Mouse (Mus musculus) heart, postnatal 0 days (tissue): ENCODE results near the gene Ss18l2. TPM values are rescaled to one million over a fixed set of nuclear protein-coding genes. Genes with fewer than 3 reads are reported as not detected.

Experiments used
- ATAC-seq: fragments of 200-750 bp; cut with Nextera tagmentation; 2 replicates; pipeline ENCODE4 v1.8.0; 2017; ENCODE audit warnings: low read depth, moderate number of reproducible peaks, moderate library complexity; ENCODE audit not compliant: insufficient read depth
- DNase-seq: peaks from one replicate; pipeline ENCODE4 v3.0.0-alpha.2; 2016; ENCODE audit warnings: low spot score
- H3K27ac ChIP-seq: fragments of 300-500 bp; sonication (generic); 2 replicates; pipeline ENCODE4 v1.5.1; 2014; ENCODE audit warnings: low read depth, mild to moderate bottlenecking
- H3K27me3 ChIP-seq: fragments of 300-500 bp; sonication (generic); 2 replicates; pipeline ENCODE4 v1.6.1; 2014; ENCODE audit warnings: low read length, mixed read lengths; ENCODE audit not compliant: control insufficient read depth, insufficient read depth
- H3K36me3 ChIP-seq: fragments of 300-500 bp; sonication (generic); replicated peaks from 2 replicates; pipeline ENCODE4 v1.6.1; 2014; ENCODE audit warnings: low read length, mixed read lengths; ENCODE audit not compliant: control insufficient read depth, insufficient read depth
- H3K4me1 ChIP-seq: fragments of 300-500 bp; sonication (generic); 2 replicates; pipeline ENCODE4 v1.6.1; 2014; ENCODE audit warnings: antibody characterized with exemption; ENCODE audit not compliant: control insufficient read depth, insufficient read depth
- H3K4me2 ChIP-seq: fragments of 300-500 bp; sonication (generic); 2 replicates; pipeline ENCODE4 v1.6.1; 2014; ENCODE audit warnings: low read depth, mild to moderate bottlenecking, low read length, moderate library complexity
- H3K4me3 ChIP-seq: fragments of 300-500 bp; sonication (generic); 2 replicates; pipeline ENCODE4 v1.5.1; 2014; ENCODE audit warnings: low read depth, low read length
- H3K9ac ChIP-seq: fragments of 300-500 bp; sonication (generic); replicated peaks from 2 replicates; pipeline ENCODE4 v1.6.1; 2014; ENCODE audit warnings: low read depth, low read length, mixed read lengths
- H3K9me3 ChIP-seq: fragments of 300-500 bp; sonication (generic); replicated peaks from 2 replicates; pipeline ENCODE4 v1.6.1; 2016; ENCODE audit warnings: low read length; ENCODE audit not compliant: control insufficient read depth
- CTCF ChIP-seq: IDR thresholded peaks from 2 replicates; pipeline ENCODE4 v1.5.1; 2016; ENCODE audit warnings: antibody characterized with exemption, control low read depth, low read depth
- EP300 ChIP-seq: IDR thresholded peaks from 2 replicates; pipeline ENCODE4 v1.6.1; 2016; ENCODE audit warnings: antibody characterized with exemption, low read depth
- WGBS: fragments of 180-500 bp; shearing (Covaris S2); extraction: QIAGEN DNeasy Blood & Tissue Kit; methylation state at CpG from one replicate; pipeline ENCODE4 v1.1.7; 2014; 5-methylcytosine and 5-hydroxymethylcytosine counted together
- polyA plus RNA-seq: library from polyadenylated mRNA; unstranded; fragments of >200 nt; fragmentation: Nextera tagmentation; extraction: Ambion mirVana; gene quantifications from 2 replicates; pipeline ENCODE4 v1.2.1, GENCODE M21; 2015
- total RNA-seq: library from RNA; depleted of rRNA; stranded (reverse); fragments of >200 nt; gene quantifications from 2 replicates; pipeline ENCODE4 v1.2.3, GENCODE M21; 2014; ENCODE audit warnings: low replicate concordance

Gene Ss18l2
- total and polyA plus RNA-seq, 2 experiments from 2014 or later = 136 to 379 TPM

GRCm38 (mm10) chr9:121669348-121669791 lies 40.8 kb upstream of the Ss18l2 start:
- TF ChIP-seq EP300 (no peak), CTCF (peak; percentile 84)
- peak; percentile 77 for ATAC-seq

GRCm38 (mm10) chr9:121671300-121671699 lies 38.8 kb upstream of the Ss18l2 start:
- Histone ChIP-seq H3K4me3 (no peak overlapping the region), H3K27me3 (peaks cover 37% of the 10 kb centered on the region), H3K4me1 (peaks cover 16% of the 10 kb centered on the region), H3K9me3 (no peaks in the 10 kb centered on the region), H3K4me2 (no peak overlapping the region), H3K9ac (no peak overlapping the region), H3K36me3 (no peaks in the 10 kb centered on the region), H3K27ac (no peak overlapping the region)
- ATAC-seq (0 out of 2 replicates have a peak, but pooled peaks have one; percentile 12), DNase-seq (peak; percentile 62)
- 38% methylated on average over 7 of the region's 7 CpGs for WGBS
- TF ChIP-seq CTCF (peak; percentile 67), EP300 (no peak)

More at GRCm38 (mm10) chr9:121669348-121669791, 40.8 kb upstream of the Ss18l2 start:
- Histone ChIP-seq H3K36me3 (no peaks in the 10 kb centered on the region), H3K4me3 (peak overlapping the region; percentile 34), H3K4me1 (peaks cover 16% of the 10 kb centered on the region), H3K9me3 (no peaks in the 10 kb centered on the region), H3K27ac (no peak overlapping the region), H3K4me2 (peak overlapping the region; percentile 56), H3K9ac (peak overlapping the region; percentile 6; the same call in 1 of the 2 replicates), H3K27me3 (peaks cover 48% of the 10 kb centered on the region)
- WGBS = 0% methylated on average over 28 of the region's 28 CpGs
- peak; percentile 60 for DNase-seq

GRCm38 (mm10) chr9:121672311-121672710 lies 37.8 kb upstream of the Ss18l2 start:
- H3K4me3 ChIP-seq = no peak overlapping the region
- H3K4me2 ChIP-seq = no peak overlapping the region
- ATAC-seq (peak; percentile 65), DNase-seq (peak; percentile 79)
- H3K27me3 ChIP-seq = peaks cover 29% of the 10 kb centered on the region
- 23% methylated on average over 5 of the region's 5 CpGs for WGBS
- no peaks in the 10 kb centered on the region for H3K36me3 ChIP-seq
- 0 out of 2 replicates have a peak overlapping the region, but pooled peaks have one; percentile 44 for H3K27ac ChIP-seq
- H3K4me1 ChIP-seq = peaks cover 16% of the 10 kb centered on the region
- H3K9ac ChIP-seq = no peak overlapping the region
- TF ChIP-seq EP300 (no peak), CTCF (no peak)
- H3K9me3 ChIP-seq = no peaks in the 10 kb centered on the region

- H3K4me2 ChIP-seq = no peak overlapping the region
- ATAC-seq (no peak), DNase-seq (no peak)
- H3K36me3 ChIP-seq = no peaks in the 10 kb centered on the region
- H3K27me3 ChIP-seq = peaks cover 15% of the 10 kb centered on the region
- WGBS = 89% methylated on average over 5 of the region's 5 CpGs
- TF ChIP-seq EP300 = no peak
- TF ChIP-seq CTCF = no peak
- no peak overlapping the region for H3K4me3 ChIP-seq
- H3K9ac ChIP-seq = no peak overlapping the region
- no peaks in the 10 kb centered on the region for H3K9me3 ChIP-seq
- no peak overlapping the region for H3K27ac ChIP-seq
- peaks cover 16% of the 10 kb centered on the region for H3K4me1 ChIP-seq
These were observed 36.4 kb upstream of the Ss18l2 start for GRCm38 (mm10) chr9:121673716-121674115.

- 71% methylated on average over 9 of the region's 9 CpGs for WGBS
- Histone ChIP-seq H3K9me3 (no peaks in the 10 kb centered on the region), H3K9ac (no peak overlapping the region), H3K4me3 (no peak overlapping the region; the same call in 1 of the 2 replicates), H3K36me3 (no peaks in the 10 kb centered on the region), H3K27ac (no peak overlapping the region), H3K4me2 (no peak overlapping the region), H3K4me1 (peaks cover 16% of the 10 kb centered on the region), H3K27me3 (peaks cover 8% of the 10 kb centered on the region; the same call in 1 of the 2 replicates)
- DNase-seq (no peak), ATAC-seq (no peak)
- TF ChIP-seq CTCF = no peak
These were observed 35.1 kb upstream of the Ss18l2 start for GRCm38 (mm10) chr9:121675011-121675410.

- no peak for DNase-seq
- no peak overlapping the region for H3K27ac ChIP-seq
- H3K4me2 ChIP-seq = no peak overlapping the region
- WGBS = 81% methylated on average over 2 of the region's 2 CpGs
- H3K4me3 ChIP-seq = no peak overlapping the region; the same call in 1 of the 2 replicates
- H3K4me1 ChIP-seq = peaks cover 16% of the 10 kb centered on the region
- H3K9ac ChIP-seq = no peak overlapping the region
- ATAC-seq = no peak
- TF ChIP-seq EP300 (no peak), CTCF (no peak)
- peaks cover 2% of the 10 kb centered on the region; the same call in 1 of the 2 replicates for H3K27me3 ChIP-seq
- no peaks in the 10 kb centered on the region for H3K36me3 ChIP-seq
- H3K9me3 ChIP-seq = no peaks in the 10 kb centered on the region
These were observed 34.6 kb upstream of the Ss18l2 start for GRCm38 (mm10) chr9:121675556-121675955.
